Mouse (Mus musculus): Measurements from ENCODE around the gene H2afy. TPM values are rescaled to one million over a fixed set of nuclear protein-coding genes. Genes with fewer than 3 reads are reported as not detected.

Gene H2afy
- 59.8 and 93.3 TPM in 2 replicates for polyA plus RNA-seq (2012; rRNA removed)

- H3K4me3 ChIP-seq (ENCODE audit: low read depth, low read length): peak within 1 kb of the TSS; percentile 95
- WGBS: 99% methylated on average over 2 of the region's 2 CpGs
- H3K36me3 ChIP-seq (ENCODE audit: control insufficient read depth, insufficient read depth, low read length): no peaks in the 10 kb centered on the region
- peaks cover 14% of the 10 kb centered on the region for H3K4me1 ChIP-seq (ENCODE audit: control insufficient read depth, insufficient read depth, insufficient read length, low read length)
- TF ChIP-seq POLR2A (IDR thresholded peaks at IDR 0.05; ENCODE audit: low read depth, low read length): no peak
- no peak for TF ChIP-seq CTCF (IDR thresholded peaks at IDR 0.05; ENCODE audit: extremely low read depth, insufficient read length, insufficient replicate concordance, low read depth, low read length)
- peak within 1 kb of the TSS; percentile 67 for H3K27ac ChIP-seq (ENCODE audit: insufficient read depth, low read depth, low read length)
- H3K27me3 ChIP-seq (ENCODE audit: control insufficient read depth, insufficient read depth, low read length): no peaks in the 10 kb centered on the region
These were observed at the start of gene H2afy for GRCm38 (mm10) chr13:56136200-56136599. Gene H2afy, minus strand, starts transcription at chr13:56136361.

GRCm38 (mm10) chr13:56183687-56184086, 47.5 kb upstream of the H2afy start:
- no peaks in the 10 kb centered on the region for H3K4me1 ChIP-seq (ENCODE audit: control insufficient read depth, insufficient read depth, insufficient read length, low read length)
- 74% methylated on average over 5 of the region's 5 CpGs for WGBS
- no peak overlapping the region for H3K4me3 ChIP-seq (ENCODE audit: low read depth, low read length)
- H3K27ac ChIP-seq (ENCODE audit: insufficient read depth, low read depth, low read length): 0 out of 2 replicates have a peak overlapping the region, but pooled peaks have one; percentile 2
- no peaks in the 10 kb centered on the region for H3K36me3 ChIP-seq (ENCODE audit: control insufficient read depth, insufficient read depth, low read length)
- H3K27me3 ChIP-seq (ENCODE audit: control insufficient read depth, insufficient read depth, low read length): no peaks in the 10 kb centered on the region
- TF ChIP-seq CTCF (IDR thresholded peaks at IDR 0.05; ENCODE audit: extremely low read depth, insufficient read length, insufficient replicate concordance, low read depth, low read length) (no peak), POLR2A (IDR thresholded peaks at IDR 0.05; ENCODE audit: low read depth, low read length) (no peak)

GRCm38 (mm10) chr13:56181424-56181823, 45.3 kb upstream of the H2afy start:
- WGBS: 55% methylated on average over 8 of the region's 8 CpGs
- H3K27ac ChIP-seq (ENCODE audit: insufficient read depth, low read depth, low read length): peak overlapping the region; percentile 11
- no peak overlapping the region for H3K4me3 ChIP-seq (ENCODE audit: low read depth, low read length)

GRCm38 (mm10) chr13:56178416-56179035, 42.4 kb upstream of the H2afy start, which contains the start of gene Tifab:
Gene Tifab, minus strand, starts transcription at chr13:56178885.
- peak within 1 kb of the TSS; percentile 51 for H3K4me3 ChIP-seq (ENCODE audit: low read depth, low read length)
- no peaks in the 10 kb centered on the region for H3K4me1 ChIP-seq (ENCODE audit: control insufficient read depth, insufficient read depth, insufficient read length, low read length)
- 78% methylated on average over 16 of the region's 16 CpGs for WGBS
- H3K27ac ChIP-seq (ENCODE audit: insufficient read depth, low read depth, low read length): peak within 1 kb of the TSS; percentile 50
- H3K36me3 ChIP-seq (ENCODE audit: control insufficient read depth, insufficient read depth, low read length): no peaks in the 10 kb centered on the region
- no peak for TF ChIP-seq CTCF (IDR thresholded peaks at IDR 0.05; ENCODE audit: extremely low read depth, insufficient read length, insufficient replicate concordance, low read depth, low read length)
- TF ChIP-seq POLR2A (IDR thresholded peaks at IDR 0.05; ENCODE audit: low read depth, low read length): no peak
- no peaks in the 10 kb centered on the region for H3K27me3 ChIP-seq (ENCODE audit: control insufficient read depth, insufficient read depth, low read length)

More at GRCm38 (mm10) chr13:56181424-56181823, 45.3 kb upstream of the H2afy start:
- Histone ChIP-seq H3K4me1 (ENCODE audit: control insufficient read depth, insufficient read depth, insufficient read length, low read length) (no peaks in the 10 kb centered on the region), H3K36me3 (ENCODE audit: control insufficient read depth, insufficient read depth, low read length) (no peaks in the 10 kb centered on the region), H3K27me3 (ENCODE audit: control insufficient read depth, insufficient read depth, low read length) (no peaks in the 10 kb centered on the region)
- TF ChIP-seq CTCF (IDR thresholded peaks at IDR 0.05; ENCODE audit: extremely low read depth, insufficient read length, insufficient replicate concordance, low read depth, low read length): no peak
- no peak for TF ChIP-seq POLR2A (IDR thresholded peaks at IDR 0.05; ENCODE audit: low read depth, low read length)

GRCm38 (mm10) chr13:56176310-56176709, 40.1 kb upstream of the H2afy start:
- Histone ChIP-seq H3K27me3 (ENCODE audit: control insufficient read depth, insufficient read depth, low read length) (no peaks in the 10 kb centered on the region), H3K4me1 (ENCODE audit: control insufficient read depth, insufficient read depth, insufficient read length, low read length) (no peaks in the 10 kb centered on the region), H3K36me3 (ENCODE audit: control insufficient read depth, insufficient read depth, low read length) (no peaks in the 10 kb centered on the region), H3K27ac (ENCODE audit: insufficient read depth, low read depth, low read length) (peak overlapping the region; percentile 42), H3K4me3 (ENCODE audit: low read depth, low read length) (peak overlapping the region; percentile 18; the same call in 1 of the 2 replicates)
- no peak for TF ChIP-seq POLR2A (IDR thresholded peaks at IDR 0.05; ENCODE audit: low read depth, low read length)
- no peak for TF ChIP-seq CTCF (IDR thresholded peaks at IDR 0.05; ENCODE audit: extremely low read depth, insufficient read length, insufficient replicate concordance, low read depth, low read length)
- WGBS: 84% methylated on average over 9 of the region's 9 CpGs

GRCm38 (mm10) chr13:56175848-56176247, 39.7 kb upstream of the H2afy start:
- no peaks in the 10 kb centered on the region for H3K36me3 ChIP-seq (ENCODE audit: control insufficient read depth, insufficient read depth, low read length)
- H3K4me3 ChIP-seq (ENCODE audit: low read depth, low read length): peak overlapping the region; percentile 18; the same call in 1 of the 2 replicates
- H3K4me1 ChIP-seq (ENCODE audit: control insufficient read depth, insufficient read depth, insufficient read length, low read length): no peaks in the 10 kb centered on the region
- WGBS: 55% methylated on average over 4 of the region's 4 CpGs
- H3K27me3 ChIP-seq (ENCODE audit: control insufficient read depth, insufficient read depth, low read length): no peaks in the 10 kb centered on the region
- TF ChIP-seq POLR2A (IDR thresholded peaks at IDR 0.05; ENCODE audit: low read depth, low read length) (no peak), CTCF (IDR thresholded peaks at IDR 0.05; ENCODE audit: extremely low read depth, insufficient read length, insufficient replicate concordance, low read depth, low read length) (no peak)
- H3K27ac ChIP-seq (ENCODE audit: insufficient read depth, low read depth, low read length): peak overlapping the region; percentile 42

- 60% methylated on average over 7 of the region's 7 CpGs for WGBS
- Histone ChIP-seq H3K4me1 (ENCODE audit: control insufficient read depth, insufficient read depth, insufficient read length, low read length) (no peaks in the 10 kb centered on the region; the same call in 1 of the 2 replicates), H3K36me3 (ENCODE audit: control insufficient read depth, insufficient read depth, low read length) (no peaks in the 10 kb centered on the region), H3K27ac (ENCODE audit: insufficient read depth, low read depth, low read length) (0 out of 2 replicates have a peak overlapping the region, but pooled peaks have one; percentile 6), H3K27me3 (ENCODE audit: control insufficient read depth, insufficient read depth, low read length) (no peaks in the 10 kb centered on the region), H3K4me3 (ENCODE audit: low read depth, low read length) (no peak overlapping the region)
- no peak for TF ChIP-seq POLR2A (IDR thresholded peaks at IDR 0.05; ENCODE audit: low read depth, low read length)
- no peak for TF ChIP-seq CTCF (IDR thresholded peaks at IDR 0.05; ENCODE audit: extremely low read depth, insufficient read length, insufficient replicate concordance, low read depth, low read length)
These were observed 36.9 kb upstream of the H2afy start for GRCm38 (mm10) chr13:56172901-56173545.

Data from small intestine, adult 2 months (tissue).